Mouse (Mus musculus) frontal cortex, postnatal 25 days (tissue): ENCODE results near the gene Mycbp2.

Source experiments
- DNase-seq, 2 experiments: peaks; one replicate each; pipeline ENCODE4 v3.0.0; 2022; ENCODE audit warnings: low spot score in 2 of 2

Gene Mycbp2

DNA sequence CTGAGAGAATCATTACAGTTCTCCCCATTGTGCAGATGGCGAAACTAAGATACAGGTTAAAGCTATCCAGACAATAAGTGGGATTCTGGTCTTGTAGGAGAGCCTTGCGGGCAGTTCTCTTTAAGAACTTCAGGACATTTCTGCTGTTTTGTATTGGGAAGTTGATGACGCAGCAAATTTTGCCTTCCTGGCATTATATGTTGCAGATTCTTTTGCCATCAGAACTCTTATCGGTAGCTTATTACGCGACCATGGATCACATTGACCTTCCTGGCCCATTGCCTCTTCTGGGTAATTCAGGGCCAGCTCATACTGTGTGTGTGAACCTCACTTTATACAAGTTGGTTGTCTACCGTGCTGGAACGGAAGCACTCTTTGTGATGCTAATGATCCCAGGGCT lies 272.8 kb downstream of the Mycbp2 start:
- DNase-seq = no peak

DNA sequence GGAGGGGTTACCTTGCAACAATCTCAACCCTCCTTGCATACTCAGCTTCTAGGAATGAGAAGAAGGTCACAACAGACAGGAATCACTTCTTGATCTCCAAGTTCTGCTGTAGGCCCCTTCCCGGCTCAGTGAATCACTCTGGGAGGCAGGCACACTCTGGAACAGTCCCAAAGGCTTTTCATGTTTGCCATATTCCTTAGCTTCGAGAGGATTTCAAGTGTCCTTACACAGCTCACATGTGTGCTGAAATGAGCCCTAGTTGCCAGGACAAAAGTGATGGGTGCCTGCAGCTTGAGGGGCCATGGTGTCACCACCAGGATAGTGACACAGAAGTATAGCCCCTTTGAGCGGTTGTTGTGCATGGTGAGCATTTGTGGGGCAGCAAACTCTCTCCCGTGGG lies 273.9 kb downstream of the Mycbp2 start:
- no peak for DNase-seq

DNA sequence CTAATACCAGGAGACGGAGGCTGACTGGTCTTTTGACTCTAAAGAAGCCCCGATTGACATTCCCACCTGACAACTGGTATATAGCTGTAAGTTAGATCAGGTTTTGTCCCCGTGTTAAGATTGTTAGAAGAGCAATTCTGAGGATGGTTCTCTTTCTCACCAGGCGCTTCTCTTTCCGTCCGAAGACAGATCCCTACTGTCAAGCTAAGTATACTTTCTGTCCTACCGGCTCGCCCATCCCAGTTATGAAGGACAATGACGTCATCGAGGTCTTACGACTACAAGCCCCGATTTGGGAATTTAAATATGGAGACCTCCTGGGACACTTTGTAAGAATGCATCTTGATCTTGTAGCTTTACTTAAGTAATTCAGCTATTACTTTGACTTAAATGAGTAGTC lies 275.1 kb downstream of the Mycbp2 start:
- no peak for DNase-seq

DNA sequence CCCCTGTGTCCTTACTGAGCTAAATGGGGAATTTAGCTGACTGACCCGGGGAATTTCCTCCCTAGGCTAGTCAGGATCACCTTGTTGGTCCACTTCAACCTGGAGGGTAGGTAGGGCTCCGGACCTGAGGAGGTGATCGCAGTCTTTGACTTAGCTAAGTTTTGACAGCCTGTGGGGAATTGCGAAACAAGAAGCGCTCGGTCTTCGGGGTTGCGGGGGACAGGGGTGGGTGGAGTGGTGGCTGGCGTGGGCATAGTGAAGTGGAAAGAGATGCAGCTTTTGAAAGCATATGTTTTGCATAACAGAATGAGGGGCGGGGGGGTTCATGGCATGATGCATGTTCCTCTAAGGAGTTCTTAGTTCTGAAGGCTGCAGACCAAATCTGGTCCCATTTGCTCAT lies 275.8 kb downstream of the Mycbp2 start:
- no peak for DNase-seq

DNA sequence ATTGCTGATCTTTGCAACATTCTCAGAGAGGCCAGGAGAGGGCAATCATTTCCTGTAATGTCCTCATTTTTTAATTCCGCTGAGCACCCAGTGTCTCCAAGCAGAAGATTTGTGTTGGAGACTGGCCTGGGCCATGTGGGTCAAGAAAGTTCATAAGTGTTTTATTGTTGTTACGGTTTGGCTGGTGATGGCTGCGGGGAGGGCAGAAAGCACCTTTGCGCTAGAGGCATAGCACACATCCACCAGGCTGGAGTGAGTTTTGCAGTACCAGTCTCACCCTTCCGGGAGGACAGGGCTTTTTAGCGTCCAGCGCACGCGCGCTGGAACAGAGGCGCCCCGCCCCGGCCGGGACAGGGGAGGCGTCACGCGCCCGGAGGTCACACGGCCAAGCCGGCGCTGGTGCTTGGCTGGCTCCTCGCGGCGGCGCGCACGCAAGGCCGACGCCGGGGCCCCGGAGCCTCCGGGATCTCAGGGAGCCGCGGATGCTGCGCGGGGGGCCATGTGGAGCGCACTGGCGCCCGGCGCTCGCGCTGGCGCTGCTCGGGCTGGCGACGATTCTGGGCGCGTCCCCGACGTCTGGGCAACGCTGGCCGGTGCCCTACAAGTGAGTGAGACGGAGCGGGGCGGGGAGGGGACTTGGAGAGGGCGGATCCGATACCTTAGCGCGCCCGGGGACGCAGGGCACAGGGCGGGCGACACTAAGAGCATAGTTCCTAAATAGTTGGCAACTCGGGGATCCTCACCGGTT lies 276.6 kb downstream of the Mycbp2 start, which contains the start of gene Cln5:
TSS of gene Cln5 (plus strand) at position 353 of the 748 bp plus-strand sequence.
- DNase-seq = peak; percentile 69 to 84

DNA sequence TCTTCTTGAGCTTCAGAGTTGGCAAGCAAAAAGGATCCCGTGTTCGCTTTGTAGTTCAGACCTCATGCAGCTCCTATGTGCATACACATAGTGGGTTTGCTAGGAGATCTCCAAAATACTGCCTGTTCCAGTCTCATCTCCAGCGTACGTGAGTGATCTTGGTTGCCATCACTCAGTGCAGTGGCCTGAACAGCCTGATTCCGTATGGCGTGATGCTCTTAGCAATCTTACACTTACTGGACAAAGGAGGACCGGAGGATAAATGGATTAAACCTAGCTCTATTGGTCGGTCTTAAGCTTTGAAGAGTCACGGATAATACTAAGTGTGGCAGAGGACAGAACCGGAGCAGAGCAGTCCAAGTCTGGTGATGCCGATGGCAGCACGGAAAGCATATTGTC lies 277.1 kb downstream of the Mycbp2 start:
- no peak for DNase-seq

DNA sequence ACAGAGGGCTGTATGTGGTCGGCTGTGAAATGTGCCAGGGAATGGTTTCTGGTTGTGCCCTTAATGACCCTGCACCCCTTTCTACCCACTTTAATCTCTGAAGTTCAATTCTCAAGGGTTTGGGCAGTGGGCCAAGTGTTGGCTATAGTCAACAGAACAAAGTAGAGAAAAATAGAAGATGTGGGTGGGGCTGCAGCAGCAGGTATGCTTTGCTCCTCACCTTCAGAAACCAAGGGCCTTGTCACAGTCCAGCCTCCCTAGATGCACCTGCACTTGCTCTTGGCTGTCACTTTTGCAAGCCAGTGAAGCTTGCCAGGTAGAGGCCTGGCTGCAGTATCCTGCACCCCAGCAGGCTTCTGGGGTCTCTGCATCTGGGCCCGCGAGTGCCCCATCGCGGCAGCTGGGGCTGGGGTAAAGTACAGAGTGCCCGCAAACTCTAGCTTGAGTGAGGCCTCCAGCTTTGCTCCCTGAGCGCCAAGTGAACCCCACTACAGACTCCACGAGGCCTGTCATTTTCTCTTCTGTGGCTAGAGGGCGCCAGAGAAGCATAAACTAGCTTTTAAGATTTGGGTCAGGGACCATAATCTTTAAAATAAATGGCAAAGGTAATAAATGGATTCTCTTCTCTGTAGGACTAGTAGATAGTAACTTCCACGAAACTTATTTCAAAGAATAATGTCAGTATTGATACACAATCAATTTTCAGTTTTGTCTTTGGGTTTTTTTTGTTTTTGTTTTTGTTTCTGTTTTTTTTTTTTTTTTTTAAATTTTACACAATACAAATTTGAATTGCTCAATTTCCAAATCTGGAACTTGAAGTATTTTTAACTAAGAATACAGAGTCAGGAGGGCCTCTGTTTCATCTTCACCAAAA lies 281.1 kb downstream of the Mycbp2 start:
- peak; percentile 72 to 77 for DNase-seq
